Mouse (Mus musculus): ENCODE results near the gene Ccdc97.
A peak's percentile ranks its signal among the peaks of the same experiment; 100 is the strongest.

Ccdc97 gene

DNA sequence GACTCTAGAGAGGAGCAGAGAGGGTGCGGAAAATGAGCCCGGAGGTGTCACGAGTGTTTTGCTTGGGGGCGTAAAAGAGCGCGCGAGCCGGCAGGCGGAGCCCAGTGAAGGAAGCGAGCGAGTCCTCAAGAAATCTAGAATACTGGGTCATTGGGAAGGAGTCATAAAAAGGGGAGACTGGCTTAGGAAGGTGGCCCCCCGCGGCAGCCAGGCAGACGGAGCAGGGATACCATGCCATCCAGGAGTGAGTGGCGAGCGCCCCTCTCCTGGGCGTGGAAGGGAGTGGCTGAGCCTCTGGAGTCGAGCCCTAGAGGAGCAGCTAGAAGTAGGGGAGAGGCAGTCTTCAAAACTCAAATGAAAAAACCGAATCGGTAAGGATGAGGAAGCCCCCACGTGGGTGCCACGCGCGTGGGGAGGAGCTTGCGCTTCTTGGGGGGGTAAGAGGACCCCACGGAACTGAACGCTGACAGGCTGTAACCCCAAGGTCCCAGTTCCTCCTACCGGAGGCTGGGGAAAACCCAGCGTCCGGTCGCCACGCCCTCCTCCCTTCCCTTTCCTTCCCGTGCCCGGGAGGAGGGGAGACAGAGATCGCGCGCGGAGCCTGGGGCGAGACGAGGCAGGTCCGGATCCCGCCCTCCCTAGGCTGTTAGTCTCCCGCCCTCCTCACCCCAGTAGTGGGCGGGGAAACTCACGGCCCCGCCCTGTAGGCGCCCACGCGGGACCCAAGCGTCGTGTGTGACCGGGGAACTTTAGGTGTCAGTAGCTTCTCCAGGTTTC is 29.9 kb downstream of the Ccdc97 start:
- peak; percentile 86 for DNase-seq (ENCODE audit: low read depth)

DNA sequence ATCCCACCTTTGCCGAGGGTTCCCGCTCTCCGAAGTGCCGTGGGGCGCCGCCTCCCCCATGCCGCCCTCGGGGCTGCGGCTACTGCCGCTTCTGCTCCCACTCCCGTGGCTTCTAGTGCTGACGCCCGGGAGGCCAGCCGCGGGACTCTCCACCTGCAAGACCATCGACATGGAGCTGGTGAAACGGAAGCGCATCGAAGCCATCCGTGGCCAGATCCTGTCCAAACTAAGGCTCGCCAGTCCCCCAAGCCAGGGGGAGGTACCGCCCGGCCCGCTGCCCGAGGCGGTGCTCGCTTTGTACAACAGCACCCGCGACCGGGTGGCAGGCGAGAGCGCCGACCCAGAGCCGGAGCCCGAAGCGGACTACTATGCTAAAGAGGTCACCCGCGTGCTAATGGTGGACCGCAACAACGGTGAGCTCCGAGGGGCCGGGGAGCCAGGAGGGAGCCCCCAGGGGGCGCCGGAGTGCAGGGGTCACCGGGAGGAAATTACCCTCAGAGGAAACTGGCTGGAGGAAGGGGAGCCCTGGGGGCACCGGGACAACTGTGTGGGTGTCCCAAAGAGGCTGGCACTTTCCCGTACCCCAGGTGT is 31.0 kb downstream of the Ccdc97 start:
- DNase-seq (ENCODE audit: low read depth): no peak

DNA sequence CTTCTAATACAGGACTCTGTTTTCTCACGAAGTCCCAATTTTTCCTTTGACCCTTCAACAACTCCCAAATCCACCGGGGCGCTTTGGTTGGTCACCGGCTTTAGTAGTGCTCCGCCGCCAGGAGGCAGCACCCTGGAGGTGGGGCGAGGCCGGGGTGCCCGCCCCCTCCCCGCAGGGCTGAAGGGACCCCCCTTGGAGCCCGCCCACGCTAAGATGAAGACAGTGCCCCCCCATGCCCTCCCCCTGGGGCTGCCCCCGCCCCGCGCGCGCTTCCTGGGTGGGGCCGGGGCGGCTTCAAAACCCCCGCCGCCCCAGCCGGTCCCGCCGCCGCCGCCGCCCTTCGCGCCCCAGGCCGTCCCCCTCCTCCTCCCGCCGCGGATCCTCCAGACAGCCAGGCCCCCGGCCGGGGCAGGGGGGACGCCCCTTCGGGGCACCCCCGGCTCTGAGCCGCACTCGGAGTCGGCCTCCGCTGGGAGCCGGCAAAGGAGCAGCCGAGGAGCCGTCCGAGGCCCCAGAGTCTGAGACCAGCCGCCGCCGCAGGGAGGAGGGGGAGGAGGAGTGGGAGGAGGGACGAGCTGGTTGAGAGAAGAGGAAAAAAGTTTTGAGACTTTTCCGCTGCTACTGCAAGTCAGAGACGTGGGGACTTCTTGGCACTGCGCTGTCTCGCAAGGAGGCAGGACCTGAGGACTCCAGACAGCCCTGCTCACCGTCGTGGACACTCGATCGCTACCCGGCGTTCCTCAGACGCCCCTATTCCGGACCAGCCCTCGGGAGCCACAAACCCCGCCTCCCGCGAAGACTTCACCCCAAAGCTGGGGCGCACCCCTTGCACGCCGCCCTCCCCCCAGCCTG is 32.0 kb downstream of the Ccdc97 start, which contains the start of gene Tgfb1:
TSS of gene Tgfb1 (plus strand) at position 323 of the 852 bp plus-strand sequence.
- peak; percentile 60 for DNase-seq (ENCODE audit: low read depth)

DNA sequence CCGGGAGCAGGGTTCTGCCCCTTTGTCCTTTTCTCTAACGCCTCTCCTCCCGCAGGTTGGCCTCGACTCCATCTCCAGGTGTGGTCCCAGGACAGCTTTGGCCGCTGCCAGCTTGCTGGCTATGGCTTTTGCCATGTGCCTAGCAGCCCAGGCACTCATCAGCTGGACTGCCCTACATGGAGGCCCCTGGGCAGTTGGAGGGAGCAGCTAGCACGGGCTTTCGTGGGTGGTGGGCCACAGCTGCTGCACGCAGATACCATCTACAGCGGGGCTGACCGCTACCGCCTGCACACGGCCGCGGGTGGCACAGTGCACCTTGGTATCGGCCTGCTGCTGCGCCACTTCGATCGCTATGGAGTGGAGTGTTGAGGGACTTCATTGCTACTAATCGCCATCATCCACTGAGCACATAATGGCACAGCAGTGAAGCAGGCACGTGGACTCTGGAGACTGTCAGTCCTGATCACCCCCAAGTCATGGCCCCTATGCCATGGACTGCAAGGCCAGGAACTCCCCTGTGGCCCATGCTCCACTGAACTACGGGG is 32.9 kb downstream of the Ccdc97 start:
- DNase-seq (ENCODE audit: low read depth): no peak

DNA sequence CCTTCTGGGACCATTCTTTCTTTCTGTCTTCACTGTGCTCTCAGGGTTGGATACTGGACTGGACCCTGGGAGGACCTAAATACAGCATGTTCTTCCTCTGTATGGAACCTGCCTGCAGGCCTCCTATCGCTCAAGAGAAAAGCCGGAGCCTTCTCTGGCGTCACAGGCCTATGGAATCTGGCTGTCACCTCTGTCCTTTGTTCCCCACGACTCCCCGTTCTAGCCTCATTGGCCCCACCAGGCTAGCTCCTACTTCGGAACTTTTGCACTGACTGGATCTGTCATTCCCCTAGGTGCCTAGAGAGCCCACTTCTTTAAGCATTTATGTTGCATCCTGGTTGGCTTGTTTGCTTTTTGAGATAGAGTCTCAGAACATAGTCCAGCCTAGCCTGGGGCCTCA is 34.2 kb downstream of the Ccdc97 start:
- DNase-seq (ENCODE audit: low read depth): no peak

DNA sequence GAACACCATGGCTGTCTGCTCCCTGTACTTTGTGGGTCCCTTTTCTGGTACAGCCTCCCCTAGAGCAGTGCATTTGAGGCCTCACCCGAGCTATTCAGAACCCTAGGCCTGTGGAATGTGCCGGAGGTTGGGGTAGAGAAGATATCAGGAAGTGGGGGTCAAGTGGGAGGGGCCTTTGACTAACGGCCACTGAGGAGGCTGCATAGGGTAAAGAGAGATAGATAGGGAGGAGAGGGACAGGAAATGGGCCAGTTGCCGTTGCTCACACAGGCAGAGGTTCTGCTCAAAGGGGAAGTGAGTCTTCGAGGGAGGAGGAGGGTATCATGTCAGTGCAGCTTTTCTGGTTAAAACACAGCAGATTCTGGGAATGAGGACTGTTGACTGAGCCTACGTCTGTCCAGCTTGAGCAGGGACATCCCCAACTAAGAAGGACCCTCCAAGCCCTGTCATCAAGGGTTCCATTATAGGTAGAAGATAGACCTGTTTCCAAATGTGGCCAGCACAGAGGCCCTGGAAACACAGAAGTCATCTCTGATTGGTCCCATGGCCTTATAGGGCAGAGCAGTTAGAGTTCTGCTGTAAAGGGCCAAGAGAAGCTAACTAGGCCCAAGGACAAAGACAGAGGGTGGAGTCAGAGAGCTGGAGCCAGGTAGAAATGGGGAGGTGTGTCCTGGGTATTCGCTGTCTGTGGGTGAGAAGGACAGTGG is 35.3 kb downstream of the Ccdc97 start:
- DNase-seq (ENCODE audit: low read depth): no peak

DNA sequence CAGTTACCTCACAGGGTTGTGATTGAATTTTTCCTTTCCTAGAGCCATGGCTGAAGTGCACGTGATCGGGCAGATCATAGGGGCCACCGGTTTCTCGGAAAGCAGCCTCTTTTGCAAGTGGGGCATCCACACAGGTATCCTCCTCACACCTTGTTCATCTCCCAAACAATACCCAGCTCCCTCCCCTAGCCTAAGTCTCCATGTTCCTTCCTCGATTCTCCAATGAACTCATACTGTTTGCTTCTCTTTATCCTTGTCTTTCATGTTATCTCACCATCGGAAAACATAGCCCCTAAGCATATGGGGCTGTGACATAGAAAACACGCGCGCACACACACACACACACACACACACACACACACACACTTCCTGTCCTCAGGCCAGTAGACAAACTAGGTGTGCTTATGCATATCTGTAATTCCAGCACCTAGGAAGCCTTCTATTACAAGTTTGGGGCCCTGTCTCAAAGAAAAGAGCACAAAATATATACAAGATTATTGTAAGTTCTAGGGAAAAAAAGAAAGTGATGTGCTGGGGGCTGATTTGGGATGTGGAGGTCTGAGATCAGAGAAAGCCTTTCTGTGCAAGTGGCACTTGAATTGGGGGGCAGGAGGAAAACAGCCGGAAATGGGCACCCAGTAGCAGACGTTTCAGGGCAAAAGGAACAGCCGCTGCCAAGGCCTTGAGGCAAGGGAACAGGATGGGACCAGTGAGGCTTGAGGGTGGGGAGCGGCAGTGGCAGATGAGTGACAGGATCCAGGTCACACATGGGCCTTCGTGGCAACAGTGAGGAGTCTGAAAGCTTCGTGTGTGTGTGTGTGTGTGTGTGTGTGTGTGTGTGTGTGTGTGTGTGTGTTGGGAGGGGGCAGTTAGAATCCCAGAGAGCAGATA is 37.3 kb downstream of the Ccdc97 start:
- no peak for DNase-seq (ENCODE audit: low read depth)

DNA sequence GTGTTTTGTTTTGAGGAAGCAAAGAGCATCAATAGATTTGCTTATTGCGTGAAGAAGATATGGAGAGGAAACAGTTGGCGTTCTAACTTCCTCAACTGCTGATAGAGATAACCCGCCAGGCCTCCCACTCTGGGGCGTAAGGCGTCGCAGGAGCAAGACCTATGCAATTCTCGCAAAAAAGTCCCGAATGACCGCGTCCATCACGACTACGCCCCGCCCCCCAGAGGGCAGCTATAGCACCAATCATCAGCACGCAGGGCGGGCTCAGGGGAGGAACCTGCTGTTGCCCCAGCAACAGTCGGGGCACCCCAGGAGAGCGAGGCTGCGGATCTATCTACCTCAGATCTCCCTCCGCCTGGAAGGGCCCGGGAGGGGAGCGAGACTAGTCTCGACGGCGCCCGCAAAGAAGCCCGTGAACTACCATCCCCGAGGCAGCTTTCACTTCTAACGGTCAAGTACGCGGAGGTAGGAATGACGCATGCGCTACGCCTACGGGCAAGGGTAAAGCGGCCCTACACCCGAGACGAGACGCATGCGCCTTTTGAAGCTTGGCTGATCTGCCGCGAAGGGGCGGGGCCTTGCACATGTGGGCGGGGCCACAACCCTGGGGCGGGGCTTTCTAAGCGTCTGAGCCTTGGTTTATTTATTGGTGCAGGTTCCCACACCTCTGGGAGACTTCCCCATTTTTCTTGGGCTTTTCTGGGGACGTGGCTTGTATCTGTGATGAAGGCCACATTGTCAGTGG is 38.2 kb downstream of the Ccdc97 start, which contains the start of gene B9d2:
TSS of gene B9d2 (plus strand) at position 267 of the 745 bp plus-strand sequence.
- DNase-seq (ENCODE audit: low read depth): peak; percentile 97

DNA sequence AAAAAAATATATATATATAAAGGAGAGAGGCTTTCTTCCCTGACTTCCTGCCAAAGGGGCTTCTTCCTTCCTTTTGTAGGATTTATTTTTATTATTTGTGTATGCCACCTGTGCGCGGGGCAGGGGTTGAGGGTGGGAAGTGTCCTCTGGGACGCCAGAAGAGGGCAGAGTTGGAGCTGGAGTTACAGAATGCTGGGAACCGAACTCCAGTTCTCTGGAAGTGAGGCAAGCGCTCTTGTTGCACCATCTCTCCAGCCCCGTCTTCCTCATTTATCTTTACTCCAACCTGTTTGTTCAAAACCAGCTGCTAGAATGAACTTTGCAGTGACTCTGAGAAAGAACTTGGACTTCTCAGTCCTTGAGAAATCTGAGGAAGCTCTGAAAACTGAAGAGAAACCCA is 38.9 kb downstream of the Ccdc97 start:
- DNase-seq (ENCODE audit: low read depth): no peak

DNA sequence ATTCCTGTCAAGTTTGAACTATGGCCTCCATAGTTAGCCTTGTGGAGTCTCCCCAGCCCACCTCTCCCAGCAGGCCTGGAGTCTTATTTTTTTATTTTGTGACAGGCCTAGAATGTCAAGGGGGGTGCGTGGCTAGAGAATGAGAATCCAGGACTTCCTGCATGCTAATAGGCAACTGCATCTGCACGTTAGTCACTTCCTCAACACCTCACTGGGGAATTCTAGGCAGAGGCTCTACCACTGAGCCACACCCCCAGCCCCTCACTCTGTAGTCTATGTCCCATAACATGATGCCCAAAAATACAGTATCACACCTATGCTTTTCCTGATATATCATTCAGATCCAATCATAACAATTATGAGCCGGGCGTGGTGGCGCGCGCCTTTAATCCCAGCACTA is 41.9 kb downstream of the Ccdc97 start:
- no peak for DNase-seq (ENCODE audit: low read depth)

DNA sequence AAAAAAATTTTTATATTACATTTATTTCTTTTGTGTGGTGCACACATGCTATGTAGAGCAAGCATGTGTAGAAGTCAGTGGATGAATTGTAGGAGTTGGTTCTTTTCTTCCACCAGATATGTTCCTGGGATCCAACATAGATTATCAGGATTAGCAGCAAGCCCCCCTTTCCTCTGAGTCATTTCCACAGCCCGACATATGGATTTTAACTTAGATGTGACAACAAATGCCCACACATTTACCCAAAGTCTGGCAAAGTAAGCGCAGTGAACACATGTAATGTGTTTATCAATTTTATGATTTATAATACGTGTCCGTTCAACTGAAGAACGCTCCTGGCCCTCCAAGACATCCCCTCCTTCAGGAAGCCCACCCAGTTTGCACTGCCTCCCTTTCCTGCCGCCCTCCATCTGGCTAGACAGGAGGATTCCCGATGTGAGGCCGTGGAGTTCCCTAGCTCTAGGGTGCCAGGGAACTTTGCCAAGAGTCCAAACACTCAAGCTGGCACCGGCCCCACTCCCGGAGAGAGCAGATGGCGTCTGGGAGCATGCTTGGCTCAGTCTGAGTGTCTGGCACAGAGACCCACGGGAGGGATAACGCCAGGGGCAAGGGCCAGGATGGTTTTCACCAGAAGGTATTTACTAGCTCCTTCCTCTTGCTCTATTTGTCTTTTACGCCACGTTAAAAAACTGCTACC is 42.7 kb downstream of the Ccdc97 start:
- DNase-seq (ENCODE audit: low read depth): no peak

DNA sequence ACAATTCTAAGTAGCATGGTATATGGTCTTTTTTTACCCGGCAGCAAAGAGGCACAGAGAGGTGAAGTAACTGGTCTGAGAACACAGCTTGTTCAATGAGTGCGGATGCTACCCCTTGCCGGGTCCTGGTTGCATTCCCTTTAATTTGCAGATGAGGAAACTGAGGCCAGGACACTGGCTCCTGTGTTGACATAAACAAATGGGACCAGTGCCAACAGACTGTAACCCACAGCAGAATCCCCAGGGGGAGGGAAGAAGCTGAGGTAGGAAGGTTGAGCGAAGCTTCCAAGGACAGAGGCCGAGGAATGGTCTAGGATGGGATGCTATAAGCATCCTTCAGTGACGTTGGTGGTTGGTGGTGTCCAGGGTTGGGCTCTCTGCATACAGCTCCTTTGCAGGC is 43.5 kb downstream of the Ccdc97 start:
- no peak for DNase-seq (ENCODE audit: low read depth)

DNA sequence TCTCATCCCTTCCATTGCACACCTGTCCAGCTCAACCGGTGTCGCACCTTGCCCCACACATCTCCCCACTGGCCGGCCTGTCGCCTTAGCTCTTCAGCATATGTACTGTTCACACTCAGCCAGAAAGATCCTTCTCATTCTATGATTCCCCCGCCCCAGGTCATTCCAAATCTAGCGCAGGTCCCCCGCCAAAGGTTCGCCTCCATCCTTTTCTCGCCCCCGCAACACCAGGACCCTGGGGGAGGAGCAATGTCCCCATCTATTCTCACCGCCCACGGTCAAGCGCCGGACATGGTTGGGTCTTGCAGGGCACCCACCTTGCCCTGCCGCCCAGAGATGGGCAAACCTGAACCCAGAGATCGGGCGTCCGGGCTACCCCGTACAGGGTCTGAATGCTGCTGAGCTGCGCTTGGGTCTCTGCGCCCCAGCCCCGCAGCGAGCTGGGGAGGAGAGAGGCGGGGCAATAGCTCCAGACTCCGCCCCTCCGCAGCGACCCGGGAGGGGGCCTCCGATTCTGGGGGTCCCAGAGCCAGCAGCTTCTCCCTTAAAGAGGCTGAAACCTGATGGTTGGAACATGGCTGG is 44.1 kb downstream of the Ccdc97 start, which contains the start of gene Tmem91:
TSS of gene Tmem91 (minus strand) at position 448 of the 582 bp plus-strand sequence.
- no peak for DNase-seq (ENCODE audit: low read depth)

DNA sequence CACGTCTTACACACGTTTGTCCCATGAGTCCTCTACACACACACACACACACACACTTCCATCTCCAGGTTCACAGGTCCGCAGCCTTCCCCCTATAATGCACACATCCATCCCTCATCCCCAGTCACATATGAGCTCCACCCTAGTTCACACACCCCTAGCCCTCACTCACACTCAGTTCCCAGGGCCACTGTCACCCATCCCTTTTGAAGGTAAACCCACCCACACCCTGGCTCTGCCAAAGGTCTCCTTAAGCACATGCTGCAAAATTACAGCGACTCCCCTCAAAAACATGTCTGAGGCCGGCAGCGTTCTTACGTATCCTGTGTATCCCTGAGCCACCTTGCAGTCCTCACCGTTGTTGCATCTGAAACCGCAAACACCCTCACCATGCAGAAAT is 44.6 kb downstream of the Ccdc97 start:
- no peak for DNase-seq (ENCODE audit: low read depth)

DNA sequence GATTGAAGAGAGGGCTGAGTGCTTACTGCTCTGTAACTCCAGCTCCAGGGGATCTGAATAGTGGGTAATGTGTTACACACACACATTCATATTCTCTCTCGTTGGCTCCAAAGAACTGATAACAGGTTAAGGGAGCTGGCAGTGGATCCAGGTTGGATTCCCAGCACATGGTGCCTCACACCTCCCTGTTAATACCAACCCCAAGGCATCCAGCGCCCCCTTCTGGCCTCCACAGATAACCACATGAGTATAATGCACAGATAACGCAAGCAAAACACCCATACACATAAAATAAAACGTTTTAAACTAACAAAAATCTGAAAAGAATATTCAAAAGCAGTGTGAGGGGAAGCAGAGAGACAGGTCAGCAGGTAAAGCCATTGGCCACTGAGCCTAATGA is 46.4 kb downstream of the Ccdc97 start:
- DNase-seq (ENCODE audit: low read depth): no peak

DNA sequence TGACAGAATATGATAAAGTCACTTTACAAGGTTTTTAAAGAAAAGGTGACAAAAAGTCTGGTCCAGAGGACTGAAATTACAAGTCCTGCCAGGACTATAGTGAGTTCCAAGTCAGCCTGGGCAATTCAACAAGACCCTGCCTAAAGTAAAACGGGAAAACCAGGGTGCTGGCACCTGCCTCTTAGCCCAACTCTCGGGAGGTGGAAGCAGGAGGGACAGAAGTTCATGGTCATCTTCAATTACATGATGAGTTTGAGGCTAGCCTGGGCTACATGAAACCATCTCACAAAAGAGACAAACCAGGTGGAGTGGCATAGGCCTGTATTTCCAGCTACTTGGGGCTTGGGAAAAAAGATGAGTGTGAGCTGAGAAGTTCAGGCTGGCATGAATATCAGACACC is 47.2 kb downstream of the Ccdc97 start:
- DNase-seq (ENCODE audit: low read depth): no peak

DNA sequence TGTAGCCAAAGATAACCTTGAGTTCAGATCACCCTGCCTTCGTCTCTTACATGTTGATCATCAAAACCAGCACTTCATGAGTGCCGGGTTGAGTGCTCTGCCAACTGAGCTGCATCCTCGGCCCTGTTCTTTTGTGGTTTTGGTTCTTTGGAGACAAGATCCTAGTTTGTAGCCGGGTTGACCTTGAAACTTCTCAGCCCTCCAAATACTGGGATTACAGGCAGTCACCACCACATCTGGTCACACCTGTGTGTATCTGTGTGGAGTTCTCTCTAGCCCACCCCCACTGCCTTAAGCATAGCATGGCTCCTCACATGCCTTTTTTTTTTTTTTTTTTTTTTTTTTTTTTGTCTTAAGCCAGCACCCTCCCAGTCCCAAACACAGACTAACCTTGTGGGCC is 48.8 kb downstream of the Ccdc97 start:
- DNase-seq (ENCODE audit: low read depth): no peak

DNA sequence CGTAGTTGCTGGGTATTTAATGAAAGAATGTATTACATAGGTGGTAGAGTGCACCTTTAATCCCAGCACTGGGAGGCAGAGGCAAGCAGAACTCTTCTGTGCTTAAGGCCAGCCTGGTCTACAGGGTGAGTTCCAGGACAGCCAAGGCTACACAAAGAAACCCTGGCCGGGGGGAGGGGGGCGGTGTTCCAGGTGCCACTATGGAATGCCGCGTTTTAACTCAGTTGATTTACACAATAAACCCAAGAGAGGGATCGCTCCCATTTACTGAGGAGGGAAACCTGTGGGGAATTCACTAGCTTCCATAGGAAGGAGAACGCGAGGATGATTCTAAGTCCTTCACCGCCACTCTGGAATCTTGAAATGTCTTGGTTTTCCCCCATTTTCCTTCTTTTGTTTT is 49.3 kb downstream of the Ccdc97 start:
- DNase-seq (ENCODE audit: low read depth): no peak

DNA sequence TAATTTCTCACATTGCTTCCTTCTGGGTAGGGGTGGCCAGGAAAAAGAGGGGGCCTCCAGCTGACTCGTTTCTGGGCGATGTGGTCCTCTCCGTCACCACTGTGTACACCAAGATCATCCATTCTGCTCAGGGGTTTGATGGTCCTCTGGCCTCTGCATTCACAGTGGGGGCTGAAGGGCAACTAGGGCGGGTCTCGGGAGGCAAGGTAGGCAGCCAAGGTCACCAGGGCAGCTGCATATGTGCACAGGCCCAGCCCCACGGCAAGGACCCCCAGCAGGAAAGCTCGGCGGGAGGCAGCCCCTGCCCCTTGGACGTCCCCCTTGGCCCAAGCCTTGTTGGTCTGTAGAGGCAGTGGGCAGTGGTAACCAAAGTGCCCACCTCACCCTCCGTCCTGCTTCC is 49.7 kb downstream of the Ccdc97 start:
- no peak for DNase-seq (ENCODE audit: low read depth)
